Mouse (Mus musculus): ENCODE results near the gene Ttc24. TPM values are rescaled to one million over a fixed set of nuclear protein-coding genes. Genes with fewer than 3 reads are reported as not detected.

The Ttc24 gene
- polyA plus RNA-seq (2015; fragmentation: Nextera tagmentation; extraction: Ambion mirVana), result not detected in 2 replicates

- H3K4me3 ChIP-seq (ENCODE audit: low read length), result no peak within 1 kb of the TSS
- no peaks in the 10 kb centered on the region for H3K9me3 ChIP-seq (ENCODE audit: low read length)
- H3K4me2 ChIP-seq (replicated peaks; ENCODE audit: low read depth, low read length), result no peak within 1 kb of the TSS
- H3K36me3 ChIP-seq (ENCODE audit: insufficient read depth, low read length), result no peaks in the 10 kb centered on the region
- no peak for ATAC-seq (ENCODE audit: low FRiP score, low TSS enrichment)
- H3K9ac ChIP-seq (replicated peaks; ENCODE audit: low read length), result no peak within 1 kb of the TSS
- no peaks in the 10 kb centered on the region for H3K27me3 ChIP-seq (ENCODE audit: insufficient read depth, low read length)
- 64% methylated on average over 4 of the region's 4 CpGs for WGBS
- no peak within 1 kb of the TSS for H3K27ac ChIP-seq (ENCODE audit: low read length)
- peaks cover 12% of the 10 kb centered on the region for H3K4me1 ChIP-seq (ENCODE audit: insufficient read depth, low read length)
Measured at GRCm38 (mm10) chr3:88078204-88078603, at the start of gene Ttc24. TSS of gene Ttc24 (minus strand) at chr3:88078304.

DNA sequence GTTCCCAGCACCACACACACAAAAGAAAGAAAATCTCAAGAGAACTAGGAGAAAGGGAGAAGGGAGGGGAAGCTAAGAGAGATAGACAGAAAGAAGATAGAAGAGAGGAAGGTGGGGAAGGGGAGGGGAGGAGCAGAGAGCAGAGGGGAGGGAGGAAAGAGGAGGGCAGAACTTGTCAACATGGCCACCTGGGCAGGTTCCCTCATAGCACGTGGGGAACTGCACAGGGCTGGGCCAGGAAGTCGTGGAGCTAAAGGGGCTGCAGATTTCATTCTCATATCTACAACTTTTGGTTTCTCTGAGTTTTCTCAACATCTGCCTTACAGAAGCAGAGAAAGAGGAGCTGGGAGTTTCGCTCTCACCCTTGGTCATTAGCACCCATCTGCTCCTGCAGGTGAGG lies 49.5 kb upstream of the Ttc24 start:
- Histone ChIP-seq H3K9me3 (ENCODE audit: low read length) (no peaks in the 10 kb centered on the region), H3K27me3 (ENCODE audit: insufficient read depth, low read length) (no peaks in the 10 kb centered on the region), H3K27ac (ENCODE audit: low read length) (no peak overlapping the region), H3K4me1 (ENCODE audit: insufficient read depth, low read length) (no peaks in the 10 kb centered on the region), H3K9ac (replicated peaks; ENCODE audit: low read length) (no peak overlapping the region), H3K4me3 (ENCODE audit: low read length) (no peak overlapping the region), H3K36me3 (ENCODE audit: insufficient read depth, low read length) (no peaks in the 10 kb centered on the region), H3K4me2 (replicated peaks; ENCODE audit: low read depth, low read length) (no peak overlapping the region)
- ATAC-seq (ENCODE audit: low FRiP score, low TSS enrichment), result no peak
- 58% methylated on average over 3 of the region's 3 CpGs for WGBS

- no peak overlapping the region for H3K9ac ChIP-seq (replicated peaks; ENCODE audit: low read length)
- no peaks in the 10 kb centered on the region for H3K27me3 ChIP-seq (ENCODE audit: insufficient read depth, low read length)
- H3K4me1 ChIP-seq (ENCODE audit: insufficient read depth, low read length), result no peaks in the 10 kb centered on the region
- no peak for ATAC-seq (ENCODE audit: low FRiP score, low TSS enrichment)
- WGBS, result 67% methylated on average over 7 of the region's 7 CpGs
- H3K4me3 ChIP-seq (ENCODE audit: low read length), result no peak overlapping the region
- no peaks in the 10 kb centered on the region for H3K9me3 ChIP-seq (ENCODE audit: low read length)
- no peak overlapping the region for H3K4me2 ChIP-seq (replicated peaks; ENCODE audit: low read depth, low read length)
- H3K36me3 ChIP-seq (ENCODE audit: insufficient read depth, low read length), result 0 out of 2 replicates have a peak, but pooled peaks cover under 1% of the 10 kb centered on the region
- no peak overlapping the region for H3K27ac ChIP-seq (ENCODE audit: low read length)
Measured at GRCm38 (mm10) chr3:88126181-88126580, 48.1 kb upstream of the Ttc24 start.

DNA sequence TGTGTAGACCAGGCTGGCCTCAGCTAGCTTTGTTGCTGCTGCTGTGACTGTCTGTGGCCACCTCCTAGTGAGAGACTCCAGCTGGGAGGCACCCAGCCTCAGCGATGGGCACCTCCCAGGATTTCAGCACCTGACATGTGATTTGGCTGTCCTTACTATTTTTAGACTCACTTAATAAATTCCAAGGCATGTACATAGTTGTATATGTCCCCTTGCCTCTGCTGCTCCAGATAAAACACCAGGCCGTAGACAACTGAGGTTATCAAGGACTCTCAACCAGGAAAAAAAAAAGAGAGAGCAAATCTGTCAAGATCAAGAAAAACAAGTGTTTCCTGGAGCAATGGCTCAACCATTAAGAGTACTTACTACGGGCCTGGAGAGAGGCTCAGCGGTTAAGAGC lies 47.1 kb upstream of the Ttc24 start:
- no peak overlapping the region for H3K27ac ChIP-seq (ENCODE audit: low read length)
- H3K9ac ChIP-seq (replicated peaks; ENCODE audit: low read length), result no peak overlapping the region
- no peak overlapping the region for H3K4me2 ChIP-seq (replicated peaks; ENCODE audit: low read depth, low read length)
- no peaks in the 10 kb centered on the region for H3K27me3 ChIP-seq (ENCODE audit: insufficient read depth, low read length)
- H3K9me3 ChIP-seq (ENCODE audit: low read length), result no peaks in the 10 kb centered on the region
- peaks cover 7% of the 10 kb centered on the region; the same call in 1 of the 2 replicates for H3K36me3 ChIP-seq (ENCODE audit: insufficient read depth, low read length)
- H3K4me3 ChIP-seq (ENCODE audit: low read length), result no peak overlapping the region
- WGBS, result 59% methylated on average over 4 of the region's 4 CpGs
- H3K4me1 ChIP-seq (ENCODE audit: insufficient read depth, low read length), result no peaks in the 10 kb centered on the region
- ATAC-seq (ENCODE audit: low FRiP score, low TSS enrichment), result no peak

DNA sequence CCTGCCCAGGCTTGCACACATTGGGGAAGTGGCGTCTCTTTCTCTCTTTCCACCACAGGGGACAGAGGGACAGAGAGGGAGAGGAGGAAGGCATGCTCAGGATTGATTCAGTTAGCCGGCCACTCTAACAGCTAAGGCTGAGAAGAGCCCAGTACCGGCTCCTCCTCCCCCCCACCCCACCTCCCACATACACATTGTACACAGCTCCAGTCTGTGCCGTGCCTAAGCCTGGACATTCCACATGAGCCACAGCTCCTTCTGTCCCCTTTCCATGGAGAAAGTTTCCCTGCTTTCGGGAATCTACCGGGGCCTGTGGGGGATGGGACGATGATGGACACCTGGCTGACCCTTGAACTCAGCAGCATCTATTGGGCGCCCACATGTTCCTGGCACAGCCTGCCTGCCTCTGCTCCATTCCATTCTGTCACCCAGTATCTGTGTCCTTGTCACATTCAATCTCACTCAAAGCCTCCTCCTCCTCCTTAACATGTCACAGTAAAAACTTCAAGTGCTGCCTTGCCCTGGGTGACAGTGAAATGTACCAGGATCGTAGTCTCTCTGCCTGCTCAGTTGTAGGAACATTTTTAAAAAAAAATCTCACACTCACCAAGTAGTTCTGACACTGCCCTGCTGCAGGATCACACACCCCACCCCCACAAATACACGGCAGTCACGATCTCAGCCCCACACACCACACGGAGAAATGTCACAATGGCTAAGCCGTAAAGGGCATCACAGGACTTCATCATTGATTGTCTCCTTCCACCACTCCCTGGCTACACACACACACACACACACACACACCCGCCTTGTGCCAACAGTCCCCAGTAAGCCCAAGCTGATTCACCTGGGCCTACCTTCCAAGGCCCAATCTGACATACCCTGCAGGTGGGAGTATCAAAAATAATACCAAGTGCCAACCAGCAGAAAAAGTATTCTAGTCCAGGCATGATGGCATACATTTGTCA lies 43.3 kb upstream of the Ttc24 start:
- Histone ChIP-seq H3K4me2 (replicated peaks; ENCODE audit: low read depth, low read length) (no peak overlapping the region), H3K9me3 (ENCODE audit: low read length) (no peaks in the 10 kb centered on the region), H3K4me1 (ENCODE audit: insufficient read depth, low read length) (no peaks in the 10 kb centered on the region), H3K27me3 (ENCODE audit: insufficient read depth, low read length) (no peaks in the 10 kb centered on the region), H3K4me3 (ENCODE audit: low read length) (no peak overlapping the region), H3K27ac (ENCODE audit: low read length) (no peak overlapping the region), H3K9ac (replicated peaks; ENCODE audit: low read length) (no peak overlapping the region), H3K36me3 (ENCODE audit: insufficient read depth, low read length) (peaks cover 33% of the 10 kb centered on the region)
- no peak for ATAC-seq (ENCODE audit: low FRiP score, low TSS enrichment)
- WGBS, result 60% methylated on average over 14 of the region's 14 CpGs

DNA sequence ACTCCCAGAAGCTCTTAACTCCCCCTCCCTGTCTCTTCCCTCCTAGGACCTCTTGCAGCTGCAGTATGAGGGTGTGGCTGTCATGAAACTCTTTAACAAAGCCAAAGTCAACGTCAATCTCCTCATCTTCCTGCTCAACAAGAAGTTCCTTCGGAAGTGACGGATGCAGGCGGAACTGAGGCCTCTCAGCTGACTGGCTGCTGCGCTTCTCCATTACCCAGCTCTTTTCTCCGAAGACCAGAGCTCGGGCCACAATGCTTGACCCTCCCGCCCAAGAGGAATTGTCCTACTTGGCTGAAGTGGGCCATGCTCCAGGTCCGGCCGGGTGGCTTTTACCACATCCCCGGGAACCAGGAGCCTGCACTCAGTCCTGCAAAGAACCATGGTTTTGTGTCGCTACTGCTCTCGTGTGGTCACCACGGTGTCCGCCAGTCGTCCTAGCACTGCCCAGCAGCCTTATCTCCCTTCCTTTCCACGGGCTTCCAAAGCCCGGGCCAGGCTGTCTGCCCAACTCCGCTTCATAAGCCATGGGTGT lies 42.1 kb upstream of the Ttc24 start:
- 83% methylated on average over 19 of the region's 19 CpGs for WGBS
- H3K27ac ChIP-seq (ENCODE audit: low read length), result no peak overlapping the region
- no peak overlapping the region for H3K4me2 ChIP-seq (replicated peaks; ENCODE audit: low read depth, low read length)
- ATAC-seq (ENCODE audit: low FRiP score, low TSS enrichment), result no peak
- peaks cover 42% of the 10 kb centered on the region for H3K36me3 ChIP-seq (ENCODE audit: insufficient read depth, low read length)
- no peaks in the 10 kb centered on the region for H3K27me3 ChIP-seq (ENCODE audit: insufficient read depth, low read length)
- H3K9me3 ChIP-seq (ENCODE audit: low read length), result no peaks in the 10 kb centered on the region
- H3K4me1 ChIP-seq (ENCODE audit: insufficient read depth, low read length), result no peaks in the 10 kb centered on the region
- no peak overlapping the region for H3K9ac ChIP-seq (replicated peaks; ENCODE audit: low read length)
- H3K4me3 ChIP-seq (ENCODE audit: low read length), result no peak overlapping the region

DNA sequence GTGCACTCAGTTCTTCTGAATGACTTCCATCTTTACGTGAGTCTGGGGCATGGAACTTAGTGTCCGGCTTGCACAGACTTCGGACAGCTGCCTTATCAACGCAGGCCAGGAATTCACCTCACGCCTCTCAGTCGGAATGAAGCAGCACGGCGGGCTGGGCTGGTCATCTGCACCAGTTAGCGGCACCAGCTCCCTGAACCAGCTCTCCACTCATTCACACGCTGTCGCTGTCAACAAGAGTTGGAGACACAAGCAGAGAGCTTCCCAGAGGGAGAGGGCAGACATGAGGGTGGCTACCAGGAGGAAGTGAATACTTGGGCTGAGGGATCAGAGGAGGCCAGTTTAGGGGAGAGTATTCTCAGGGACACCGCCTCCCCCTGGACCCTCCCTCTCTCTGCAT lies 36.3 kb upstream of the Ttc24 start:
- ATAC-seq (ENCODE audit: low FRiP score, low TSS enrichment), result no peak
- H3K4me2 ChIP-seq (replicated peaks; ENCODE audit: low read depth, low read length), result no peak overlapping the region
- no peaks in the 10 kb centered on the region for H3K9me3 ChIP-seq (ENCODE audit: low read length)
- H3K27ac ChIP-seq (ENCODE audit: low read length), result no peak overlapping the region
- no peak overlapping the region for H3K9ac ChIP-seq (replicated peaks; ENCODE audit: low read length)
- H3K27me3 ChIP-seq (ENCODE audit: insufficient read depth, low read length), result no peaks in the 10 kb centered on the region
- H3K4me3 ChIP-seq (ENCODE audit: low read length), result no peak overlapping the region
- H3K36me3 ChIP-seq (ENCODE audit: insufficient read depth, low read length), result peaks cover 79% of the 10 kb centered on the region
- H3K4me1 ChIP-seq (ENCODE audit: insufficient read depth, low read length), result no peaks in the 10 kb centered on the region
- 94% methylated on average over 12 of the region's 12 CpGs for WGBS

- peaks cover 64% of the 10 kb centered on the region for H3K36me3 ChIP-seq (ENCODE audit: insufficient read depth, low read length)
- no peak overlapping the region for H3K4me2 ChIP-seq (replicated peaks; ENCODE audit: low read depth, low read length)
- WGBS, result 90% methylated on average over 6 of the region's 6 CpGs
- H3K4me1 ChIP-seq (ENCODE audit: insufficient read depth, low read length), result no peaks in the 10 kb centered on the region
- no peak overlapping the region for H3K4me3 ChIP-seq (ENCODE audit: low read length)
- no peaks in the 10 kb centered on the region for H3K9me3 ChIP-seq (ENCODE audit: low read length)
- no peak for ATAC-seq (ENCODE audit: low FRiP score, low TSS enrichment)
- H3K9ac ChIP-seq (replicated peaks; ENCODE audit: low read length), result no peak overlapping the region
- no peak overlapping the region for H3K27ac ChIP-seq (ENCODE audit: low read length)
- no peaks in the 10 kb centered on the region for H3K27me3 ChIP-seq (ENCODE audit: insufficient read depth, low read length)
Measured at GRCm38 (mm10) chr3:88109126-88109525, 31.0 kb upstream of the Ttc24 start.

GRCm38 (mm10) chr3:88106126-88106525 lies 28.0 kb upstream of the Ttc24 start:
- Histone ChIP-seq H3K27ac (ENCODE audit: low read length) (no peak overlapping the region), H3K9ac (replicated peaks; ENCODE audit: low read length) (no peak overlapping the region), H3K4me3 (ENCODE audit: low read length) (no peak overlapping the region), H3K9me3 (ENCODE audit: low read length) (no peaks in the 10 kb centered on the region), H3K36me3 (ENCODE audit: insufficient read depth, low read length) (peaks cover 66% of the 10 kb centered on the region), H3K4me2 (replicated peaks; ENCODE audit: low read depth, low read length) (no peak overlapping the region), H3K27me3 (ENCODE audit: insufficient read depth, low read length) (no peaks in the 10 kb centered on the region), H3K4me1 (ENCODE audit: insufficient read depth, low read length) (no peaks in the 10 kb centered on the region)
- ATAC-seq (ENCODE audit: low FRiP score, low TSS enrichment), result no peak
- 91% methylated on average over 4 of the region's 4 CpGs for WGBS

DNA sequence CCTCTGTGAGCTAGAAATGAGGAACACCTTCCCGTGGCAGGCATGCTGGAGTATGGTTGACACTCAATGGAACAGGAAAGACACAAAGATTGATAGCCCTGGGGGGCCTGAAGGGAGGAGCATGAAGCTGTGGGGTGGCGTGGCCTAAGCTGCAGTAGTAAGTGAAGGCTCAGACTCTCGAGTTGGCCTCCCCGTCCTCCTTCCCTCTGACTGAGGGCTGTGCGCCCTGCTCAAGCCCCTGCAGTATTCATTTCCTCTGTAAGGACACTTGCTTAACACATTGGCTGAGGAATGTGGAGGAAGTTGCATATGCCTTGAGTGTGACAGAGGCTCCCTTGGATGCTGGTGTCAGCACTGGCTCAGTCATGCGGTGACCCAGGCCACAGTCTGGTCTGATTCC lies 24.5 kb upstream of the Ttc24 start:
- Histone ChIP-seq H3K36me3 (ENCODE audit: insufficient read depth, low read length) (peaks cover 59% of the 10 kb centered on the region), H3K9me3 (ENCODE audit: low read length) (no peaks in the 10 kb centered on the region), H3K9ac (replicated peaks; ENCODE audit: low read length) (no peak overlapping the region), H3K4me1 (ENCODE audit: insufficient read depth, low read length) (no peaks in the 10 kb centered on the region), H3K27me3 (ENCODE audit: insufficient read depth, low read length) (no peaks in the 10 kb centered on the region), H3K27ac (ENCODE audit: low read length) (peak overlapping the region; percentile 58), H3K4me3 (ENCODE audit: low read length) (no peak overlapping the region), H3K4me2 (replicated peaks; ENCODE audit: low read depth, low read length) (no peak overlapping the region)
- 62% methylated on average over 6 of the region's 6 CpGs for WGBS
- no peak for ATAC-seq (ENCODE audit: low FRiP score, low TSS enrichment)

Measured in kidney, embryonic 16.5 days (tissue).